Mouse (Mus musculus) right cerebral cortex, postnatal 10 days (tissue): Measurements from ENCODE around the gene Dgkb.
A peak's percentile ranks its signal among the peaks of the same experiment; 100 is the strongest.

ENCODE experiments used
- DNase-seq, 2 experiments: peaks; one replicate each; pipeline ENCODE4 v3.0.0; 2021; ENCODE audit warnings: low spot score in 2 of 2

The Dgkb gene

GRCm38 (mm10) chr12:38593653-38594052 lies 776.1 kb downstream of the Dgkb start:
- no peak for DNase-seq

DNA sequence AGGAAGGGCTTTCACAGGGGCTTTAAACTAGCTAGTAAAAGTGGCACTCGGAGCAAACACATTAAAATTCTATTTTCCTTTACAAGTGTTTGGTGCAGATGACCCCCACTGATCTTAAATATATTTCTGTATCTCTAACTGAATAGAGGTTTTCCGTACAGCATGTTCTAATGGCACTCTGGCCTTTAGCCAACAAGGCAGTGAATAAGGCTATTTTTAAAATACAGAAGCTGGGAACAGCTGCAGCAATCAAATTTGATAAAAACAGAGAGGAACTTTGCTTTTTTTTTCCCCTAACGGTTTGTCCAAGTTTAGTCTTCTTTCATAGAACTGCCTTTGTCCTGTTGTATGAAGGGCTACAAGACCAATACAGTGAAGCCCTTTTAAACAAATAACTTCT lies 776.5 kb downstream of the Dgkb start:
- DNase-seq: peak in 1 of 2 experiments; percentile 31

- DNase-seq: peak; percentile 27 to 42
Observed at GRCm38 (mm10) chr12:38596416-38597062, 779.0 kb downstream of the Dgkb start.

DNA sequence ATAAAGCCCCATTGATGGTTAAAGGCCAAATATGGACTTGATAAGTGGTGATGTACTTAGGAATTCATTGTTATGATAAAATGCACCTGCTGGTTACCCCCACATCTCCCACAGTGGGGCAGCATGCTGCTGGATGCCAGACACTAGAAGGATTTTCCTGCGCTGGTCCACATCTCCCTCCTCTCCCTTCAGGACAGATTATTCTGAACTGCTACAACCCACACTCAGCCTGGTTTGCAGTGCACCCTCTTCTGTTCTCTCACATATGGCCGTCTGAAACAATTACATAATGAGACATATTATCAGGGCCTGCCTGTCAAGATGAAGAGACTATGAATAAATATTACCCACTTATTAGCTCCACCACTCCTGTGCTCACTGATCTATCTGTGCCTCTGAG lies 780.6 kb downstream of the Dgkb start:
- DNase-seq: peak in 1 of 2 experiments; percentile 24

- DNase-seq: peak in 1 of 2 experiments; percentile 31
Observed at GRCm38 (mm10) chr12:38600165-38600845, 782.8 kb downstream of the Dgkb start.

GRCm38 (mm10) chr12:38608104-38608503 lies 790.6 kb downstream of the Dgkb start:
- no peak for DNase-seq

GRCm38 (mm10) chr12:38668265-38668664 lies 850.7 kb downstream of the Dgkb start:
- DNase-seq: no peak
